Mouse (Mus musculus) myocyte (in vitro differentiated cells): ENCODE data around the gene Arglu1.

Source experiments
- CEBPB ChIP-seq: IDR thresholded peaks from 2 replicates; pipeline ENCODE4 v1.6.1; 2011; ENCODE audit warnings: mild to moderate bottlenecking, moderate library complexity; ENCODE audit not compliant: poor library complexity, insufficient read depth, severe bottlenecking
- E2F4 ChIP-seq: IDR thresholded peaks from one replicate; pipeline ENCODE4 v1.6.1; 2011; ENCODE audit warnings: mild to moderate bottlenecking, control low read depth, moderate library complexity; ENCODE audit not compliant: insufficient read depth
- MAX ChIP-seq: IDR thresholded peaks from one replicate; pipeline ENCODE4 v1.6.1; 2011; ENCODE audit warnings: low read depth, mild to moderate bottlenecking, control low read depth
- MYOD1 ChIP-seq, 3 experiments: IDR thresholded peaks; one replicate each; pipeline ENCODE4 v1.6.1; 2011; ENCODE audit warnings: control low read depth in 2 of 3, low read depth in 2 of 3, mild to moderate bottlenecking in 2 of 3, moderate library complexity in 1 of 3; ENCODE audit not compliant: insufficient read length in 2 of 3, control insufficient read depth in 1 of 3
- MYOG ChIP-seq, 3 experiments: IDR thresholded peaks; one replicate each; pipeline ENCODE4 v1.6.1; 2011; ENCODE audit warnings: control low read depth in 2 of 3, low read depth in 2 of 3, mild to moderate bottlenecking in 2 of 3; ENCODE audit not compliant: insufficient read length in 2 of 3, control insufficient read depth in 1 of 3, insufficient read depth in 1 of 3
- POLR2A ChIP-seq: IDR thresholded peaks from one replicate; pipeline ENCODE4 v1.6.1; 2011; ENCODE audit warnings: low read depth, mild to moderate bottlenecking, control low read depth, moderate library complexity; ENCODE audit not compliant: insufficient read length
- POLR2AphosphoS2 ChIP-seq: IDR thresholded peaks from one replicate; pipeline ENCODE4 v1.6.1; 2011; ENCODE audit warnings: low read depth, control low read depth; ENCODE audit not compliant: insufficient read length
- SRF ChIP-seq: IDR thresholded peaks from one replicate; pipeline ENCODE4 v1.6.1; 2011; ENCODE audit warnings: low read depth; ENCODE audit not compliant: control insufficient read depth, insufficient read length
- TCF12 ChIP-seq: IDR thresholded peaks from one replicate; pipeline ENCODE4 v1.6.1; 2011; ENCODE audit warnings: mild to moderate bottlenecking, control low read depth; ENCODE audit not compliant: poor library complexity, insufficient read depth, severe bottlenecking
- USF1 ChIP-seq: IDR thresholded peaks from one replicate; pipeline ENCODE4 v1.6.1; 2011; ENCODE audit warnings: low read depth, mild to moderate bottlenecking, control low read depth, moderate library complexity

GRCm38 (mm10) chr8:8640264-8640588 lies 50.1 kb downstream of the Arglu1 start:
- no peak for TF ChIP-seq POLR2A
- no peak for TF ChIP-seq MAX
- TF ChIP-seq POLR2AphosphoS2, result no peak
- no peak for TF ChIP-seq CEBPB
- TF ChIP-seq E2F4, result no peak
- no peak for TF ChIP-seq TCF12
- no peak for TF ChIP-seq MYOG (IDR thresholded peaks at IDR 0.05; ENCODE audit: control insufficient read depth in 1 of 3, insufficient read depth in 1 of 3, insufficient read length in 2 of 3, low read depth in 2 of 3)
- no peak for TF ChIP-seq MYOD1 (IDR thresholded peaks at IDR 0.05; ENCODE audit: control insufficient read depth in 1 of 3, insufficient read length in 2 of 3, low read depth in 2 of 3)
- no peak for TF ChIP-seq SRF
- TF ChIP-seq USF1, result no peak
